Mouse (Mus musculus) B cell, adult 2 months (primary cell): ENCODE results near the gene Stam2.

Source experiments
- DNase-seq, 2 experiments: peaks; one replicate each; pipeline ENCODE4 v3.0.0; 2022

The Stam2 gene

GRCm38 (mm10) chr2:52742256-52743158, at the start of gene Stam2:
Gene Stam2, minus strand, starts transcription at chr2:52742281.
- peak; percentile 95 to 96 for DNase-seq

GRCm38 (mm10) chr2:52785106-52785721, 43.1 kb upstream of the Stam2 start:
- DNase-seq: no peak

GRCm38 (mm10) chr2:52779987-52780386, 37.9 kb upstream of the Stam2 start:
- no peak for DNase-seq

GRCm38 (mm10) chr2:52779381-52779780, 37.3 kb upstream of the Stam2 start:
- no peak for DNase-seq

- no peak for DNase-seq
Measured at GRCm38 (mm10) chr2:52777839-52778238, 35.8 kb upstream of the Stam2 start.

GRCm38 (mm10) chr2:52774373-52774772, 32.3 kb upstream of the Stam2 start:
- DNase-seq: no peak

GRCm38 (mm10) chr2:52772774-52773393, 30.8 kb upstream of the Stam2 start:
- no peak for DNase-seq

GRCm38 (mm10) chr2:52765130-52765529, 23.0 kb upstream of the Stam2 start:
- no peak for DNase-seq

GRCm38 (mm10) chr2:52763891-52764290, 21.8 kb upstream of the Stam2 start:
- DNase-seq: no peak

GRCm38 (mm10) chr2:52763040-52763736, 21.1 kb upstream of the Stam2 start:
- peak; percentile 81 to 82 for DNase-seq

- DNase-seq: no peak
Measured at GRCm38 (mm10) chr2:52762529-52762928, 20.4 kb upstream of the Stam2 start.

- DNase-seq: peak; percentile 60 to 63
Measured at GRCm38 (mm10) chr2:52758627-52759026, 16.5 kb upstream of the Stam2 start.

- peak; percentile 51 to 52 for DNase-seq
Measured at GRCm38 (mm10) chr2:52756691-52757090, 14.6 kb upstream of the Stam2 start.

- no peak for DNase-seq
Measured at GRCm38 (mm10) chr2:52753573-52754317, 11.7 kb upstream of the Stam2 start.

GRCm38 (mm10) chr2:52744099-52744498, 2.0 kb upstream of the Stam2 start:
- DNase-seq: peak; percentile 23 to 30

GRCm38 (mm10) chr2:52741681-52742255, 313 bp downstream of the Stam2 start:
- DNase-seq: no peak

- DNase-seq: no peak
Measured at GRCm38 (mm10) chr2:52740596-52740995, 1.5 kb downstream of the Stam2 start.

GRCm38 (mm10) chr2:52734504-52734903, 7.6 kb downstream of the Stam2 start:
- DNase-seq: no peak

- DNase-seq: no peak
Measured at GRCm38 (mm10) chr2:52733659-52734058, 8.4 kb downstream of the Stam2 start.

GRCm38 (mm10) chr2:52732611-52733010, 9.5 kb downstream of the Stam2 start:
- no peak for DNase-seq

GRCm38 (mm10) chr2:52732001-52732400, 10.1 kb downstream of the Stam2 start:
- peak; percentile 39 to 40 for DNase-seq

- DNase-seq: no peak
Measured at GRCm38 (mm10) chr2:52730891-52731290, 11.2 kb downstream of the Stam2 start.
